Mouse (Mus musculus): ENCODE results near the gene Efemp1. TPM values are rescaled to one million over a fixed set of nuclear protein-coding genes. Genes with fewer than 3 reads are reported as not detected.

The Efemp1 gene
- total RNA-seq (2021): 1 to 10 TPM; 2.2 to 3.4 TPM
- long read RNA-seq, transcript Efemp1-201 (11 exons, 2,037 nt): major isoform, 5 of 8 reads
- long read RNA-seq, partial matches to known transcripts: 2 of 8 reads
- long read RNA-seq, other reads (novel, unspliced or antisense): 1 of 8 reads

DNA sequence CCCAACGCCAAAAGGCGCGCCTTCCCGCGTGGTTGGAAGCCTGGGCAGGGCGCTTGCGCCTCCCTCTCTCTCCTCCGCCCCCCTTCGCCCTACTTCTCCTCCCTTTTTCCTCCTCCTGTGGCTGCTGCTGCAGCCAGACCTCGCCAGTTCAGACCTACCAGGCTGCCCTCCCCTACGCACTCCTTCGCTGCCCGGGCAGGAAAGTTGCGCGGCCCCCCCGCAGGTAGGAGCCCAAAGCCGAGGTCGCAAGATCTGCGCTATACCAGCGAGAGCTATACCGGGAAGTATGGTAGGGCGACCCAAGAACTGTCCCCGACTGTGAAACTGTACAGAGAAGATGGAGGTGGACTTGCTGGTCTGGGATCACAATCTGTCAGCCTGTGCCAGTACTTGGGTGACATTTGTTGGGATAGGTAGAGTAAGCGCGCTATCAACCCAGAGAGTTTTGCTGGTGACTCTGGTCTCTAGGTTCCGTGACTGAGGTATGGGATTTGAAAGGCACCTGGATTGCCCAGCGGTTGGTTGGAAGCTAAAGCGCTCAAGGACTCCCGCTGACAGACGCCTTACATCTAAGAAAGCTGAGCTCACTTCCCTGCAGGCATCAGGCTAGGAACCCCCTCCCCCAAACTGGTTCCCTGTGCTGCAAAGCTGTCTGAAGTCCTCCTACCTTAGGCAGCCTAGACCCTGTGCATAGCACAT, at the start of gene Efemp1:
Efemp1 (plus strand) TSS at position 103 of the 699 bp plus-strand sequence.
- peak in 1 of 2 experiments; percentile 23 for DNase-seq (ENCODE audit: low spot score in 2 of 2)

DNA sequence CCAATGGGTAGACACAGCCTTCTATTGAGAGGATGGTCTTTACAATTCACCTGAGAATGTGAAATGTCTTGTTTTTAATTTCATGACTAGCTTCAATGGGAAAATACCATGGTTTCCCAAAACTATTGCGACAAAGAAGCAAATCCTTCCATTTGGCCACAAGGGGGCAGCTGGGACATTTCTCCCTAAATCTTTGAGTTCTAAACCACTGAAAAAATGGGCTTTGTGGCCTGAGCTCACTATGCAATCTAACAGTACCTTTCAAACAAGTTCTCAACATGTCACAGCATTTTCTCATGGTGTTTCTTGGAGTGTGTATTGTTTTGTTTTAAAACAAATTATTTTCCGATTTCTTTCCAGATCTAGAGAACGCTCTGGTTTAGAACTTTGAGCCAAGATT, 44.3 kb upstream of the Efemp1 start:
- peak; percentile 16 to 31 for DNase-seq (ENCODE audit: low spot score in 2 of 2)

DNA sequence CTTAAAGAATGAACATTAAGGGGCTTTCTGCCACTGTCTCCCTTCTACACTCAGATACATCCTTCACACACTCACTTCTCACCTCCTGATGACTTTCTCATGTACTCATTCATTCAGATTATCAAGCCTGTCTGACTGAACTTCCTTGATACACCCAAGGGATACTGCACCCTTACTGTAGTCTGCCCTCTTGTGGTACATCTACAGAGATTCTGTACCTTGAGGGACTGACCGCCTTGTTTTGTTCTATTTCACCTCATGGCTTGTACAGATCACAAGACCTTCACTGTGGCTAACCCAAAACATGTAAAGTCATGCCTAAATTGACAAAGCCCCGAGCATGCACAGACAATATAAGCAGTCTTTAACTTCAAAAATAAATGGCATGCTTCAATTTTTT, 41.1 kb upstream of the Efemp1 start:
- DNase-seq (ENCODE audit: low spot score in 2 of 2): no peak

DNA sequence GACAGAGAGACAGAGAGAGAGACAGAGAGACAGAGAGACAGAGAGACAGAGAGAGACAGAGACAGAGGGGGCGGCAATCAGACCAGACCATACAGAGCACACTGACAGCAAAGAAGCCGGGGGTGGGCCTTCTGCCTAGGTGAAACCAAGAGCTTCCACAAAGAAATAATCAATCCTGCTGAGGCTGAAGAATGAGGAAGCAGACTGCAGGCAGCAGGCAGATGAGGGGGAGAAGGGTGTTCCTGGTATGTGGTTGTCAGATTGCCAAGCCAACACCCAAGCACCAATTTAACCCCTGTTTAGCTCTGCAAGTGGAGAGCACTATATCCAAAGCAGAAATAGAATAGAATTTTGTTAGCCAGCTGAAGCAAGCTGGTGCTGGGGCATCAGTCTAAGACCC, 40.4 kb upstream of the Efemp1 start:
- DNase-seq (ENCODE audit: low spot score in 2 of 2): no peak

DNA sequence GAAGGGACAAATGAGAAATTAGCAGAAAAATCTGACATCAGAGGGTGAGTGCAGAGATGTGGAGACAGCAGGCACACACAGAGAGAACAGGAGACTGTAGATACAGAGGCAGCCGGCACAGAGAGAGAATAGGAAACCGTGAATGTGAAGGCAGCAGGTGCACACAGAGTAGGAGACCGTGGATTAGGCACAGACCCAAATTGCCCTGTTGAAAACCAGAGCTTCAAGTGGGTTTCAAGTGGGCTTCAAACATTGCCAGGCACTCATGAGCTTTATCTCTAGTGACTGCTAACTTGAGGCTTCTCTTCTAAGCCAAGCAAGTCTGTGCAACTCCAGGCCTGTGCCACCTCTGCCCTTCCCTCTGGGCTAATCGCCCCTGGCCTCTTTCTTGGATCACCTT, 35.6 kb upstream of the Efemp1 start:
- DNase-seq (ENCODE audit: low spot score in 2 of 2): no peak

DNA sequence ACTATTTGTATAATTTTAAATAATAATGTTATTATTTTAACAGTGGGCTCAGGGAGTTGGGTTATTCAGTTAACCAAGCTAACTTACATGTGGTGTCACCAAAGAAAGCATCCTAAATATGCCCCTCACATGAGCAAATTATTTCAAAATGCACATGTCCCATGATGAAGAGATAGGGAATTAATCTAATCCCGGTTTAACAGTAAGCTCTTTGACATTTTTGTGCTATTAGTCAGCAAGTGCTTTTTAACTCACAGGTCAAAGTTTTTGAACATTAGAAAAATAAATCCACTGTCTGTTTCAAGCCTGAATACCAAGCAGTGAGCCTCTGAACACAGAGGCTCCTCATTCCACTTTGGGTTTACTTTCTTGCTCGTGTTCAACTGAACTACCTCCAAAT, 26.1 kb upstream of the Efemp1 start:
- DNase-seq (ENCODE audit: low spot score in 2 of 2): no peak

DNA sequence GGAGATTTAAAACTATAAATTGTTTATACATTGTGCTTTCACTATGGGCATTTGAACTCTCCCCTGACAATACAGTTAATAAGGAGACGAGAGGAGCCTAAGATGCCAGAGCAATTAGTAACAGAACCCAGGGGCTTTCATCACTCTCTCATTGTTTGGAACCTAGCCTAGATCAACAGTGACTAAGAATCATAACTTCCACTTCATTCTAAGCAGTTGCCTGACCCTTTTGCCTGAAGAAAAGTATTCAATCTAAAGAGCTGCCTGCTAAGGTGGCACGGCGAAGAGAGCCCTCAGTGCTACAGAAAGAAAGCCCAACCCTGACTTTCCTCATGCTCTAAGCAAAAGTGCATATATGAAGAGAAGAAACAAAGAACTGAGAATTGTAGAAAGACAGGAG, 19.2 kb upstream of the Efemp1 start:
- no peak for DNase-seq (ENCODE audit: low spot score in 2 of 2)

DNA sequence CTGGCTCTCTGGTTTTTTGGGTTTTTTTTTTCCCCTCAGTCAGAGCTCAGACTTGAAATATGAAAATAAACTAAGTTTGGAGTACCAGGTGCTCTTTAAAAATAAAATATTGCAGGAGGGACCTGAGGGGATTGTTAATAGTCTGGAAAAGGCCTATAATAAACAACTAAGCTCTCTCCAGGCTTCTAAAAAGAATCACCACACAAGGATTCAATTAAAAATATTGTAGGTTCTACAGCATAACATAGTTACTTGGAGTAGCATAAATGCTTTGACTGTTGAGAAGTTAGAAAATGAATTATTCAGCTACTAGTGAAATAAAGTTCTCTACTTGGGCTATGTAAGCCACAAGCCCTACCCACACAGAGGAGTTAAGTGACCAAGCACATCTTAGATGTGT, 17.9 kb upstream of the Efemp1 start:
- DNase-seq (ENCODE audit: low spot score in 2 of 2): no peak

DNA sequence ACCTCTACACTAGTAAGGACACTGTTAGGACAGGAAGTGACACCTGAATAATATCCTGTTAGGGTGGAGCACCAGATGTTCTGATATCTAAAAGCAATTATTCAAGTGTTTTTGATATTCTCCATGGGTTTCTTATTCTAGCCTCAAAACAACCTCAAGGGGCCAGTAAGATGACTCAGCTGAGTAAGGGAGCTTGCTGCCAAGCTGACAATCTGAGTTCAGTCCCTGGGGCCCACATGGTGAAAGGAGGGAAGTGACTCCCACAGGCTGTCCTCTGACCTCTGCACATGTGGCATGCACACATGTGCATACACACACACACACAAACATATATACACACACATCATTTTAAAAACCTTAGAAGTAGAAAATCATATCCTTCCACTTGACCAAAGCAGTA, 3.2 kb upstream of the Efemp1 start:
- no peak for DNase-seq (ENCODE audit: low spot score in 2 of 2)

DNA sequence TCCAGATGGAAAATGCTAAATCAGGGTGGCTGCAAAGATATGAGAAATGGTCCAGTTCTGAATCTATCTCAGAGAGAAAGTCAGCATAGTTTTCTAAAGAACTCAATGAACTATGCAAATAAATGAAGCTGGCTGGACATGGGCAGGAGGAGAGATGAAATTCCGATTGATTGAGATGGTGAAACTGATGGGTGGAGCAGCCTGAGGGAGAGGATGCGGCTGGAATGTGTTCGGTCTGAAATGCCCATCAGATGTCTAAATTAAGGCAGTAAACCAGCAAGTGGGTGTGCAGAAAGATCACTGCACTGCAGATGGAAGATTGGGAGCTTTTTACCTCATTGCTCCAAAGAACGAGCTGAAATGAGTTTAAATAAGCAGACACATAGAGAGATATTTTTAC, 1.4 kb upstream of the Efemp1 start:
- DNase-seq (ENCODE audit: low spot score in 2 of 2): no peak

DNA sequence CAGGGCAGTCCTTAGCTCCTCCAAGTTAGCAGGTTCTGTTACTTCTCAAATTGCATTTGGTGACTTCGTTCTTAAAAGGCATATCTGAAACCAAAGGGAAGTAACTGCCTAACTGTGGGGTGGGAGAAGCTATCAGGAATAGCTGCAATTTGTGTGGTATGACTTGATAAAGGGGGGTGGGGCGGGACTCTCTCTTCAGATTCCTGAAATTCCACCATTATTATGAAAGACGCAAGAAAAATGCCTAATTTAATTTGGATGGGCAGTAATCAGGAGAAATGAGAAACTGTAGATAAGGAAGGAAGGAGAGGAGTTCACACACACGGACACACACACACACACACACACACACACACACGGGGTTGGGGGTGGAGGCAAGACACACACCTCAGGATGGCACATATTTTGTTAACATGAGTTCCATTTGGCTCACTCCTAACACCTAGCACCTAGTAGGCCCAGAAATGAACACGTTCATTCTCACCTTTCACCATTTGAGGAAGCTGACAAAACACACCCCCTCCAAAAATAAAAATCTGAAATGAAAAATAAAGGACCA, 564 bp upstream of the Efemp1 start:
- no peak for DNase-seq (ENCODE audit: low spot score in 2 of 2)

DNA sequence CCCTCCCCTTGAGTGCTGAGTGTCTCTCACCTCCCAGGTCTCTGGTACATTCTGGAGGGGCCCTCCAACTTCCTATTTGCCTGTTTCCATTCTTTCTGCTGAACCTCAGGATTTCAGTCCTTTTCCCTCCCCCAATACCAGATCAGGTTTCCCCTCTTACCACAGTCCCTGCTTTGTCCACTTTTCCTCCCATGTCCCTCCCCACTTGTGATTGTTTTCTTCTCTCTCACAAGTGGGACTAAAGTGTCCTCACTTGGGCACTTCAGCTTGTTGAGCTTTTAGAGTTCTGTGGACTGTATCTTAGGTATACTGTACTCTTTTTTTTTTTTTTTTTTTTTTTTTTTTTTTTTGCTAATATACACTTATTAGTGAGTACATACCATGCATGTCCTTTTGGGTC, 6.1 kb downstream of the Efemp1 start:
- no peak for DNase-seq (ENCODE audit: low spot score in 2 of 2)

DNA sequence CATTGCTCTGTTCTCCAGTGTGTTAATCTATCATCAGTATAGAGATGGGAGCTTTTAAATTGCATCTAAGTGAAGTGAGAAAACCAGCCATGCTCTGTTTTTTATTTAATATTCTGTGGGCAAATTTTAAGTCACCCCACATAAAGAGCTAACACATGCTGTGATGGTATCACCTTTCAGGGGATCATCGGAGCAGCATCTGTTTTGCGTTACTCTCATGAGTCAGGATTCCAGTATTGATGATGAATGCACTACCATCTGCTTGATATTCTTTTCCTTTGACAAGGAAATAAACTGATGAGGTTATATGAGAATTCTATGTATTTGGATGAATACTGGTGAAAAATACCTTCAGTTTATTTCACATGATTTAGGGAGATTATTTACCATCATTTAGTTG, 16.1 kb downstream of the Efemp1 start:
- no peak for DNase-seq (ENCODE audit: low spot score in 2 of 2)

DNA sequence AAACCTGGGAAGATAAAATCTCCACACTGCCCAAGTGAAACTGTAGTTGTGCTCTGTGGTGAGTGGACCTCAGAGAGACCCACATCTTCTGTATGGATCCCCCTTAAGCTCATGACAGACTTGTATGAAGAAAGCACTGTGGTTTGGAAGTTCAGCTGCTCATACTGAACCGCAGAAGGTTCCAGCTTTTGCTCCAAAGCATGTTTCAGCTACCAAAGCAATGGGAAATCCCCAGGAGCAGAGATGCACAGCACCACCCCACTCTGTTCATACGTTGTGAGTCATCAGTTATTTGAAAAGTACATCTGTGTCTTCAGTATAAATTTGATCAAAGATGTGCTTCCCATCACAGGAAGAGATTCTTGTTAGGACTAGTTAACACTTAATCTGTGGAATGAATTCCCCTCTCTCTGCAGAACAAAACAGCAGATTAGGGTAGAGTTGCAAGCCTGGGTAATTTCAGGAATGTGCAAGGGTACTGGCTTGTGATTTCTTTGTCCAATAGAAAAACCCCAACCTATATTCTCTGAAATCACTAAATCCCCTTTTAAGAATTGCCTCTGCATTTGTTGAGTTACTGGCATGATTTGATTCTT, 28.5 kb downstream of the Efemp1 start:
- no peak for DNase-seq (ENCODE audit: low spot score in 2 of 2)

DNA sequence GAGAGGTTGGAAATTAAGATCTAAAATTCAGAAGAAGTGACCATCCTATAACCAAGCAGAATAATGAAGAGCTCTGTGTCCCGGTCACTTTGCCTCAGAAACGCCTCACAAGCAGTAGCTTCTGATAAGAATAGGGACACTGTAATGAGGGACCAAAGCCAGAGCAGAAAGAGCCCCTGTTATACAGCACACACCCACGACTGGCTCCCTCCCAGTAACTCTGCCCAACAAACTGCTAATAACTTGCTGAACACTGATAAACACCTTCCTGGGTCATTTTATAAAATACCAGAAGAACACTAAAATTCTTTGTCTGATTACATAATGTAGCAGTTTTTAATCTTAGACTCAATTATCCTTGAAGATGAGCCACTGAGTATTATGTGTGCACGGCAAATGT, 30.1 kb downstream of the Efemp1 start:
- no peak for DNase-seq (ENCODE audit: low spot score in 2 of 2)

DNA sequence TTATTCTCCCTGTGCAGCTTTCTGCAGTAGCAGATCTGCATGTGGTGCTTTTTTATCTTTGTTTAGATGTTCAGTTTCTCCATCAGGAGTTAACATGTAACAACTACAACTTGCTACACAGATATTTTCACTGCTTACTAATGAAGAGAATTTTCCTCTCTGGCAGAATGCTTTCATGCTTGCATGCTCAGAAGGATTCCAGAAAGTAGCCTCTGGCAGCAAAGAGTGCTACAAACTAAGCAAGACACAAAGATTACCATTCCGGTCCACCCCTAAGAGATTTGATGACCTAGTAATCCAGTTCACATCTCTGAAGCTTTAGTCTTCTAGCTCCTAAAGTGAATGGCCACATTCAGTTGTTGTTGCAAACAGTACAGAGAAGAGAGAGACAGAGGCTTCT, 36.5 kb downstream of the Efemp1 start:
- DNase-seq (ENCODE audit: low spot score in 2 of 2): no peak

DNA sequence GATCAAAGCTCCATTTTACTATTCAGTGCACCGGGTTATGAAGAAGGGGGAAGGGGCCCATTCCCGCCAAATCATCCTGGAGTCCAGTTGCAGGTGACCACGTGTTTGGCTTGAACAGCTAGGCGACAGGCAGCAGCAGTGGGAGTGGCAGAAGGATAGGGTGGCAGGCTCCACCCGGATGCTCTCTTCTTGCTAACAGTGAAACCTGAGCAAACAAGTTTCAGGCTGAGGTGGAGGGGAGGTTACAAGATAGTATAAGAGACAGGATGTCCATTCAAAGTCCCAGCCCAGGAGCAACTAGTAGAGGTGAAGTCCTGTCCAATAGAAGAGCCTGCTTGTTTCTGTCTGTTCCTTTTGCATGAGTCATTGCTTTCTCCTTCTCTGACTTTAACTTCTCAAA, 38.5 kb downstream of the Efemp1 start:
- no peak for DNase-seq (ENCODE audit: low spot score in 2 of 2)

DNA sequence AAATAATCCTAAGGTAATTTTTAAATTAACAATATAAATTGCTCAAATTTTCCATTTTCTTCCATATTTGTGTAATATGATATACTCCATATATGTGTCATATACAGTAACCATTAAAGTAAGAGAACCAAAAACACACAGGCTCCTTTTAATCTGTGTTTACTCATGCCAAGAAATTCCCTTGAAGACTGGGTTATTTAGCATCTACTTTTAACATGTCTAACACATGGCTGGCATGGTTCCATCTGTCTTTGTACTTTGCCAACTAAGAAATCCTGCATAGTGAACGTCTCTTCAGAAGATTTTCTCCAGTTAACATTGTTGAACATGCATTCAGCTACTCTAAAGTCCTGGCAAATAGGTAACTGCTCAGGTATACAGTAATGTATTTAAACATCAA, 46.4 kb downstream of the Efemp1 start:
- no peak for DNase-seq (ENCODE audit: low spot score in 2 of 2)

DNA sequence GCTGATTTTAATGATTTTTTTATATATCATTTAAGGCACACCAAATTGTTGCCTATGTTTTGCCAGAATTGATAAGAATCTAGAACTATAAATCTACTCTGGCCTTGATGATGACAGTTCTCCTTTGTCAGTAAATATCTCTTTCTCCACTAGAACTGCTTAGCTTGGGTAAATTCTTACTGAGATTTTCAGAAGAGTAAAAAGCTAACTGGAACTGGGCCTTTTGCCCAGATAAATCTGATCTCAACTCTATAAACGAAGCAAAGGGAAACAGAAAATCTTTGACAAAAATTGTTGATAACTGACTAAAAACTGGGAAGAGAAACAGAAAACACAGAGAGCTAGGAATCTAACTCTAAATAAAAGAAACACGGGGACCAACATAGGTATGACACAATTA, 51.6 kb downstream of the Efemp1 start:
- DNase-seq (ENCODE audit: low spot score in 2 of 2): no peak

DNA sequence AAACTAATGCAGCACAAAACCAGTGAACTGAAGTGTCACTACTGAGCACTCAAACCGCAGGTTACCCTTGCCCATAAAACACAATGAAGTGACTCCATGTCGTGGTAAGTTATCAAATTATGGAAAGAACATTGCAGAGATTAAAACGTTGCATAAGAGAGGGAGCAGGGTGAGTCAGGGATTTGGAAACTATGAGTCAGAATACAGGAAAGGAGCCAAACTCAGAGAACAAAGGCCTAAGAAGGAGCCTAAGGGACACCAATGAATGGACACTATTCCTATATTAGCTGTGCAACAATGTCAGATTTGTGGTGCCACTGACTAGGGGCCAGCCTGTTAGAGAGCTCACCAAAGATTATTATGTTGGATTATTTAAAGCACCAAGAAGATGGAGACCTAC, 53.3 kb downstream of the Efemp1 start:
- DNase-seq (ENCODE audit: low spot score in 2 of 2): no peak

DNA sequence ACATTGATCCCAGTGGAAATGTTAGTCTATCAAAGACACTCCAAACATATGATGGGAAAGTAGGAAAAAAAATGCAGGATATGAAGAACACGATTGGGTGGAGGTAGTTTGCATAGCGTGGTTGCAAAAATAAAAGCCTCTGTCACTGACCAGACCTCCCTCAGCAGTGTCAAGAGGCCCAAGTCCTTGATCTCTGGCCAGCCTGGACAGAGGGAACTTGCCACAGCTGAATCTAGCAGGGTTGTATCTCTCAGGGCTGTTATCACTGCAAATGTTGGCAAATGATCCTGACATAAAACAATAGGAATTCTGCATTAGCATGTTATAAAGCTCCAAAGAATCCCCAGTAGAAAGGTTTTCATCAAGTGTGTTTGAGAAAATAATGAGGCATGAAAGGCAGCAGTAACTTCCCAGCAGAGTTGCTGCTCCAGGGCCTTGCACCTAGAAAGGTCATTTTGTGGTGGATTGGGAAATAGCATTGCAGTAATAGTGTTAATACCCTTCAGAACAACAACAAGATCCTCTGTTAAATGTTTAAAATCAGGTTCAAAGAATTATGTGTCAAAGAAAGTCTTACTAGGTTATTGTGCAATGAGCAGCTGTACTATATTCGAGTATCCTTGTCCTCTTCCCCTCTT, 56.0 kb downstream of the Efemp1 start:
- no peak for DNase-seq (ENCODE audit: low spot score in 2 of 2)

DNA sequence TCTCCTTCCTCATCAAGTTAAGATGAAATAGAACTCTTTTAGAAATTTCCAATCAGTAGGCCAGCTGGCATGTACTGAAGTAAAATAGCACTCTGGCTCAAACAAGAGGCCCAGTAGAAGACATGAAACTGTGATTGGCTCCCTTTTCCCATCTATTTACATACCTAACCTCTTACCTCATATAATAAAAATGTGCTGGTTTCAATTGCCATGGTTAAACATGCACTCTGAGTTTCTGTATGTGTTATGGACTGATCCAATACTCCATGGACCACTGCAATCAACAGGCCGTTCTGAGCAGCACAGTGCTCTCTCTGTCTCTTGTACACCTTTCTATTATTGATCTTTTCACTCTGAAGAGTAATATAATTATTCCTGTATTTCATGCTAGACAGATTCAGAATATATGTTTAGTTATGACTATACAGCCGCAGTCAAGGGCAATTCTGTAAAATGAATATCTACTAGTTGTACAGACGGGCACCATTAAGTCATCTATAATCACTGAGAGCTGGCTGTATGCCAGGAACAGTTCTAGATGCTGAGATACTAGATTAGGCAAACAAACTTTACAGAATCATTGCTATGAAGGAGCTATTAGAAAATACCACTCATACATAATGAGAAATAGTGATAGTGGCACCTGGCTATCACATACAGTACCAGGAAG, 59.6 kb downstream of the Efemp1 start:
- no peak for DNase-seq (ENCODE audit: low spot score in 2 of 2)

All from layer of hippocampus, postnatal 10 days (tissue).